Mouse (Mus musculus) G1E (cell line): ENCODE data around the gene Dnah14.

Source experiments
- CTCF ChIP-seq: IDR thresholded peaks from 2 replicates; pipeline ENCODE4 v1.5.1; 2012; ENCODE audit warnings: low read depth, low read length, inconsistent platforms, mixed read lengths
- GATA1 ChIP-seq: IDR thresholded peaks from 2 replicates; pipeline ENCODE4 v1.6.1; 2012; ENCODE audit warnings: borderline replicate concordance, low read length, inconsistent platforms, mixed read lengths
- POLR2AphosphoS5 ChIP-seq: IDR thresholded peaks from 2 replicates; pipeline ENCODE4 v1.6.1; 2012; ENCODE audit warnings: low read depth, low read length, inconsistent platforms; ENCODE audit not compliant: insufficient replicate concordance

DNA sequence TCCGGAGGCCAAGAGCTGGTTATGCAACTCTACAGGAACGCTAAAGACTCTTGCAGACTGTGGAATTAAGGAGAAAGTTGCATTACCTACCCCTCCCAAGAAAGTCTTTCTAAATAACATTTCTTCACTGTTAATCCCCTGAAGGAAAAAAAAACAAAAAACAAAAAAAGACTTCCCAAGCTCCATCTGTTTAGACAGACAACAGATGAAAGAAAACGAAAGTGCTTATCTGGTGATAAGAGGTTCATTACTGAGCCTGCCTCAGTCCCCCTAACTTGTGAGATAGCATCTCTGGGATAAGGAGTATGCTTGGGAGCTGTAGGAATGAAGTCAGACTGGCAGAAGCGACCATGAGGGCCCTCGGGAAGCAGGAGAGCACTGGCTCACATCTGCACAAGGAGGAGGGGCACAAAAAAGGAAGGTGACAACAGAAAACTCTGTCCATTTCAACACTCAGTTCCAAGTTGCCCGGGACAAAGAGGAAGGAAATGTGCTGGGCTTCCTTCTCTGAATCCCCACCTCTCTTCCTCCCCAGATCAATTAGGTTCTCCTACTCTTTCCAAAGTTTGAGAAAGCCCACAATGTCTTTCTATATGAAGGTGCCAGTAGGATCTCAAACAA is 263.5 kb downstream of the Dnah14 start:
- TF ChIP-seq CTCF (no peak), POLR2AphosphoS5 (no peak), GATA1 (no peak)
